Mouse (Mus musculus): Measurements from ENCODE around the gene Lyg2.

Gene Lyg2

DNA sequence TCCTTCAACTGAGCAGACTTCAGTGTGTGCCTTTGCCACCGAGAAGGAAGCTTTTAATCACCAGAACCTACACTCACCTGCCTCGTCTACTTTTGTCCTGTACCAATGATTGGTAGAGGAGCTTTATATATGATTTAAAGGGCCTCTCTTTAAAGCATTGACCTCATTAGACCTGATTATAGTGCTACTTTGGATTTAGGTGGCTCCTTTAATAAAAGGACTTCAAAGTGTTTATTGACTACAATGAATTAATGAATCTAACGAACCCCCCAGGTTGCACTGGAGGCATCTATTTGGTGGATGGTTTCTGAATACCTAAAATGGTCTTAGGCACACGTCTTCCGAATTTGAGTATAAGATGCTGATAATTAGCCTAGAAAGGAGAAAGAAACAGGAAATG lies at the start of gene Lyg2:
Gene Lyg2 (minus strand): TSS at position 101 of the 400 bp plus-strand sequence.
- no peak for DNase-seq

- no peak for DNase-seq
Observed at GRCm38 (mm10) chr1:37965571-37965970, 49.3 kb upstream of the Lyg2 start.

DNA sequence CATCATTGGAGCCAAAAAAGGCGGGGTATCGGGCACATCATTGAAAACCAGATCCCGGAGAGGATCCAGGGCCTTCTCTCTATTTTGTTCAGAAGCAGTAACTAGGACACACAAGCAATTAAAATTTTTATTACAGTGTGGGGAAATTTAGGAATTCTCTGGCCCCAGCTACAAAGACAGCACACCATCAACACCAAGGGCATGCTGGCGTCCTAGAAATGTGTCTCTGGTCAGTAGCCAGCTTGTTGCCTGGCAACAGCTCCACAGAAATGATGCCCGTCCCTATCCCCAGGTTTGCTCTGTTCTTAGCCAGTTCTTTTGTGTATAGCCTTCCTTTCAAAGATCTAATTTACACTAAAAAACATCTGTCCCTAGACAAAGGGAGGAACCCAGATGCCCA lies 43.2 kb upstream of the Lyg2 start:
- no peak for DNase-seq

DNA sequence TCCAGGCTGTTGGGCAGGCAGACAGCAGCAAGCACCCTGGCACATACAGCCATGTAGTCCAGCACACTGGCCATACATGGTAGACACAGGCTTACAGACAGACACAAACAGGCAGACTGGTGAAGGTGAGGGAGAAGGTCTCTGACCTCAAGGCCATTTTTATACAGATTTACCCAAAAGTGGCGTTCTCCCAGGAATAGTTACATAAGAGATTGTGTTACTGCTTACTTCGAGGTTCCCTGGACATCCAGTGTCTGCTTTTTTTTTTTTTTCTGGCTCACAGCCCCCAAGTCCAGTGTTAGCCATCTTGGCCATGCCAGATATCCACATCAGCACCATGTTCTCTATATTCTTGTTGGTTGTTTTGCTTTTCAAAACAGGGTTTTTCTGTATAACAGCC lies 42.2 kb upstream of the Lyg2 start:
- DNase-seq = no peak

DNA sequence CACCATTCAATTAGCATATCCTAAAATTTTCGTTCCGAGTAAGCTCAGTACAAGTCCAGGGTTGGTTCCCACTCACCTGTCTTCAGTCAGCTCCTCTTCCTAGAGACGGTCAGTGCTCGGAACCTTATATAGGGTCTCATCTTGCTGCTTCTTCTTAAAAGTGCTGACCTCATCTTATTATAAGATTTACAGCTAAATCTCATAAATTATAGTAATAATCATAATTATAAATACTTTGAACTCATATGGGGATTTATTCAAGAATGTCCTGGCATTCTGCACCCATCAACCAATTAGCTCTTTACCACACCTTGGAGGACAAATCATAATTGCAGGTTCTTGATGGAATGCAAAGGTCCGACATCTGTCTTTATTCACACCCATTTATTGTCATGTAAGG lies 41.4 kb upstream of the Lyg2 start, which contains the start of gene Lyg1:
Gene Lyg1 (minus strand): TSS at position 101 of the 400 bp plus-strand sequence.
- DNase-seq = no peak

DNA sequence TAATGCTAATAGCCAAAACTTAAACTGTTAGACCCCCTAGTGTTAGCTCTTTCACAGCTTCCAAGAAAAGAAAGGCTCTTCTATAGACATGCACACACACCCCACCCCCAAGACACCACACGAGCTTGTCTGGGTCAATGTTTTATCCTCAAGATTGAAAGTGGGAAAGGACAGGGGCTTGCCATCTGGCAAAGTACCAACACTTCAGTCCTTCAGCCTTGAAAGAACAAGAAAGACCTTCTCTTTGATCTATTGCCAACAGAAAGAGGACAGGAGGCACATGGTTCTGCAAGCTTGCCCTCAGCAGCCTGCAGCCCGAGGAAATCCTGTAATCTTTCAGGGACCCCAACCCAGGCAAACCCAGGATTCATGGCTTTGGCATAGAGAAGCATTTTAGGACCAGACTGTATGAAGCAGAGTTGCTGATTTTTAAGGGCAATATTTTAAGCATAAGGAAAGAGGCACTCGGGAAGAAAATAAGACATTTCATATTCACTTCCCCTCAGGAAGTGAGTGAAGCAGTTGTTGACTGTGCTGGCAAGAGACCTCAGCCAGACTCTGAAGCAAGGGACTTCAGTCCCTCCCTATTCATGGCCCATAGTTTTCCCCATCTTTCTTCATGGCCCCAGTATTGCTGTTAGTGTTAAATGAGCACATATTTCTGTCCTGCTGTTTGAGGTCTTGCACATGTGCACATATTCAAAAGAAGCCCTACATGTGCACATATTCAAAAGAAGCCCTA lies 40.6 kb upstream of the Lyg2 start:
- DNase-seq = no peak

DNA sequence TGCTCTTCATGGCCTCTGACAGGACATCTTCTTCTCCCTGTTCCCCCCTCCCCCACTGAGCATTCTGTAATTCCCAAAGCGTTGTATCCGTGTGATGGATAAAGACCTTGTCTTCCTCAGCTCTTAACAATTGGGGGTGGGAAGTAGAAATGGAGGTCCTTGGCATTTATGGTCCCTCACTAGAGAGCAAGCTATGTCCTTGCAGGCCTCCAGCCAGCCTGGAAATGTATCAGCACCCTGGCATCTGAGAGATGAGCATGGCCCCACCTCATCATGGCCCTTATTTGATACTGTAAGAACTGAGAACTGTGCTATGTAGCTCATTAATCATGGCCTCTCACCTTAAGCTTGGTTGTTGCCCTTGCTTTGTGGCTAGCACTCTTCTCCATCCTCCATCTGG lies 39.0 kb upstream of the Lyg2 start:
- DNase-seq = no peak

- no peak for DNase-seq
Observed at GRCm38 (mm10) chr1:37954786-37955185, 38.5 kb upstream of the Lyg2 start.

DNA sequence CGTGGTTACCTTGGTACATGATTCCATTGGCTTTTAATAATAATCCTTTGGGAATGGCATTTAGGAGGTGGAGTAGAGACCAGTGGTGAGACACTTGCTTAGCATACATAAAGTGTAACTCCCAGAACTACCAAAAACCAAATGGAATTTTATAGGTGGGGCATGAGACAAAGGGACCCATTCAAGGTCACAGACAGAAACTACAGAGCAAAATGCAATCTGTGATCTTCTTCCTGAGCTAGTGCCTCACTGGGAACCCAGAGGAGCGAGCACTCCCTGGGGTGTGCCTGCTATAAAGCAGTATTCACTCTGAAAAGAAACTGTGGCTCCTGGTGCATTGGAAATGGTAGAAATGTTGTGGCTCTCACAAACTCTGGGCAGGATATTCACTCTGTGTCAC lies 32.6 kb upstream of the Lyg2 start:
- DNase-seq = no peak

- peak in 1 of 2 experiments; percentile 11 for DNase-seq
Observed at GRCm38 (mm10) chr1:37931806-37932205, 15.5 kb upstream of the Lyg2 start.

DNA sequence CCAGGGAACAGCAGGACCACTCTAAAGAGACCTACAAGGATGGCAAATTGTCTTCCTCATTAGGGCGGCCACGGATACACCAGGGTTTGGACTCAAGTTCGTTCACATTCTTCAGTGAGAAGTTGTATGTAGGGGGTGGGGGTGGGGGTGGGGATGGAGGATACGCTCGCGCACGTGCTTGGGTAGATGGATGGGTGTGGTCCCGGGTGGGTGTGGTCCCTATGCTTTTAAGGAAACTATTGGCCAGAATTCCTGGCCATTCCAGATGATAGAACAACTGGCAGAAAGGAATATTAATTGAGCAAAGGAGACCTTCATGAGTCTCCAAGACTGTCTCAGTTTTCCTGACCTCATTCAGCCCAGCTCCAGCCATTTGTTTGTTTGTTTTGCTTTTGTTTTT lies 9.7 kb upstream of the Lyg2 start:
- DNase-seq = no peak

GRCm38 (mm10) chr1:37922536-37922935 lies 6.2 kb upstream of the Lyg2 start:
- DNase-seq = no peak

DNA sequence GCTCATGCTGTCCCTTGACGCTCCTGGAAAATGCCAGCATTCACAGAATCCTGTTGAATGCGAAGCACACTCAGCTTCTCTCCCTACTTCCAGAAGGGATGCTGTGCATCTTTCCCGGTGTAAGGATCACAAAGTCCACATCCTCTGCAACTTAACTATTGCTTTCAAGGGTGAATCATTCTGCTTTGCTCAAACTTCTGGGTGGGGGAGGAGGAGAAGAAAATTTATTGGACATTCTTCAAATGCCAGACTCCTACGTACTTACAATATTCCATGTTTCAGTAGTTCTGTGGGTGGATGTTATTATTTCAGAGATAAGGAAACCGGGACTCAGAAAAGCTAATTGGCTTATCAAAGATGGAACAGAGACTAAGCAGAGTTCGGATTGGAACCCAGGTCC lies 1.8 kb upstream of the Lyg2 start:
- DNase-seq = no peak

GRCm38 (mm10) chr1:37917666-37918065 lies 1.4 kb upstream of the Lyg2 start:
- no peak for DNase-seq

- no peak for DNase-seq
Observed at GRCm38 (mm10) chr1:37912751-37913150, 3.5 kb downstream of the Lyg2 start.

GRCm38 (mm10) chr1:37903178-37903577 lies 13.1 kb downstream of the Lyg2 start:
- DNase-seq = peak in 1 of 2 experiments; percentile 27

DNA sequence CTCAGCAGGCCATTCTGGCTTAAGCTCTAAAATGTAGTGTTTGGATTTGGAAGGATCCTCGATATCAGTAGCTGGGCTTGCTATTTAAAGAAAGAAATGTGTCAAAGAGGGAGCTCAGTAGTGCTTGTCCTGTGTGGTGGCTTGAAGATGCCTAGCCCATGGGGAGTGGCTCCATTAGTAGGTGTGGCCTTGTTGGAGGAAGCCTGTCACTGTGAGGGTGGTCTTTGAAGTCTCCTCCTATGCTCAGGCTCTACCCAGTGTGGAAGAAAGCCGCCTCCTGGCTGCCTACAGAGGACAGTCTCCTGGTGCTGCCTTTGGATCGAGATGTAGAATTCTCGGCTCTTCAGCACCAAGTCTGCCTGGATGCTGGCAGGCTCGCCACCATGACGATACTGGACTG lies 16.0 kb downstream of the Lyg2 start:
- DNase-seq = no peak

DNA sequence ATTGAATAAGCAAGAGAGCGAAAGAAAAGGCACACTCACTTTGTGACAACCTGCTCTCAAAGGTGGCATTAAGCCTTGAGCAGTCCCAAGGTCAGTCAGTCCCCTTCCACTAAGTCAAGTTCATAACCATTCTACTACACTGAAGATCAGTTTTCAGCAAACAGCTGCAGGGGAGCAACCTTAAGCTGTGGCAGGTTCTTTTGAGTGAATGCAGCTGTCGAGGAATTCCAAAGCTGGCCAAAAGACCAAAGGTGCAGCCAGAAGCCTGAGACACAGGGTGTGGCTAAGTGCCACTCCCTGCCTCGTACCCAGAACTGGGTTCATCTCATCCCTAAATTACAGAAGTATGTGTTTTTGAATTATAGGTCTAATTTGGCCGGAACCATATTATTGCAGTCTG lies 16.5 kb downstream of the Lyg2 start:
- DNase-seq = no peak

DNA sequence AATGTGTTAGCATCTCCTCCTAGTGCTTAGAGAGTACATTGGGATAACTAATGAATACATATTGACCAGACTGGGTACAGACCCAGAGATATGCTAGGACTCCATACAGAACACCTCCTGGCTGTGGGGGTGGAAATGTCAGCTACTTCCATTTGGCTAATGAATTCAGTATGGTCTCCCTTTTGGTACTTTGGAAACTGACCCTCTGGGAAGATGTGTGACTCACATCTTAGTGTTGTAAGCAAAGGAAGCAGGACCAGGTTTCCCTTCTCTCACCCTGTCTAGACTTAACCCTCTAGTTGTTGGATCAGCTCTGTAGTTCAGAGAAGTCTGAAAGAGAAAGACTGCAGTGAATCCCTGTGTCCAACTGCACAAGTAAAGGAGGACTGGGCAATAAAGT lies 21.7 kb downstream of the Lyg2 start:
- no peak for DNase-seq

- DNase-seq = no peak
Observed at GRCm38 (mm10) chr1:37891400-37891799, 24.9 kb downstream of the Lyg2 start.

DNA sequence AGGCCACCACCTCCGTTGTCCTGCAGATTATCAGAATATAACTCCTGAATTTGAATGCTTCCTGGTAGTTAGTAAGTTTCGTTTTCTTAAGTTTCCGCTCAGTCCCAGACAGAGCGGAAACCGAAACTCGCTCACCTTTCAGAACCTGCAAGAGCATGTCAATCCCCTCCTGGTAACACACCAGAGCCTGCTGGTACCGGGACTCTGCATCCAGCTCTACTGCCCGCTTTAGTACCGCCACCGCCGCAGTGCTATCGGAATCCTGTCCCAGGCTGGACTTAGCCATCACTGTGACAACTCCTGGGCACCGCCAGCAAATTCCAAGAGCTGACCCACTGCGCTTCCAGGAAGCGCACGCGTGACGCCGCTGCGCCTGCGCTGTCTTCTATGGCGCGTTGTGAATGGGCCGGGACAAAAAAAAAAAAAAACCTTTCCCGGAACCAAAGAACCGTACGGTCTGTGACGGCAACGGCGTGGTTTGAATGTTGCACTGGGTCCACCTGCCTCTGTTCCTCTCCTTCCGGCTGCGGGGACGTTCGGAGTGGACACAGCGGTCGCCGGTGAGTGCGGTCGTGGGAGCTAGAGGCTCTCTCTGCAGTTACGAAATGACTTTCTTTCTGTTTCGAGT lies 26.2 kb downstream of the Lyg2 start, which contains the start of the genes Mitd1 and Mrpl30:
Gene Mitd1 (minus strand): TSS at position 387 of the 628 bp plus-strand sequence.
Gene Mrpl30 (plus strand): TSS at position 453 of the 628 bp plus-strand sequence.
- peak; percentile 93 for DNase-seq

GRCm38 (mm10) chr1:37889206-37889605 lies 27.1 kb downstream of the Lyg2 start:
- no peak for DNase-seq

DNA sequence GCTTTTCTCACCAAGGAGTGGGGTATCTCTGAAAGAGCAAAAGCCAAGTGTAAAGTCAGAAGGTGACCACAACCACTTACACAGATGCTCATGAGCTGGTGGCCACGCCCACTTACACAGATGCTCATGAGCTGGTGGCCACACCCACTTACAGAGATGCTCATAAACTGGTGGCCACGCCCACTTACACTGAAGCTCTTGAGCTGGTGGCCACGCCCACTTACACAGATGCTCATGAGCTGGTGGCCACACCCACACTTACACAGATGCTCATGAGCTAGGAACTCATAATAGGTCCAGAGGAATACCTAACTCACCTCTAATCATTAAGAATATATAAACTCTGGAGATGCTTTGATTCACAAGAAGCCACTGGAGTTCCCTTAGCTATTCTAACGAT lies 31.8 kb downstream of the Lyg2 start:
- DNase-seq = no peak

GRCm38 (mm10) chr1:37883411-37883810 lies 32.9 kb downstream of the Lyg2 start:
- no peak for DNase-seq
